Mouse (Mus musculus) midbrain, embryonic 13.5 days (tissue): ENCODE measurements around the gene Vangl1. TPM values are rescaled to one million over a fixed set of nuclear protein-coding genes. Genes with fewer than 3 reads are reported as not detected.

ENCODE experiments used
- ATAC-seq: fragments of 200-750 bp; cut with Nextera tagmentation; 2 replicates; pipeline ENCODE4 v1.8.0; 2017; ENCODE audit warnings: mild to moderate bottlenecking, moderate TSS enrichment, moderate library complexity
- H3K27ac ChIP-seq: fragments of 300-500 bp; sonication (generic); 2 replicates; pipeline ENCODE4 v1.5.1; 2015; ENCODE audit warnings: inconsistent platforms, mild to moderate bottlenecking, moderate library complexity
- H3K27me3 ChIP-seq: fragments of 300-500 bp; sonication (generic); 2 replicates; pipeline ENCODE4 v1.6.1; 2015; ENCODE audit warnings: mild to moderate bottlenecking, inconsistent platforms
- H3K36me3 ChIP-seq: fragments of 300-500 bp; sonication (generic); 2 replicates; pipeline ENCODE4 v1.6.1; 2015; ENCODE audit warnings: mild to moderate bottlenecking, inconsistent platforms
- H3K4me1 ChIP-seq: fragments of 300-500 bp; sonication (generic); replicated peaks from 2 replicates; pipeline ENCODE4 v1.6.1; 2015; ENCODE audit warnings: inconsistent platforms
- H3K4me2 ChIP-seq: fragments of 300-500 bp; sonication (generic); replicated peaks from 2 replicates; pipeline ENCODE4 v1.6.1; 2015; ENCODE audit warnings: moderate library complexity, mild to moderate bottlenecking, inconsistent platforms
- H3K4me3 ChIP-seq: fragments of 300-500 bp; sonication (generic); replicated peaks from 2 replicates; pipeline ENCODE4 v1.5.1; 2015; ENCODE audit warnings: mild to moderate bottlenecking, inconsistent platforms
- H3K9ac ChIP-seq: fragments of 300-500 bp; sonication (generic); replicated peaks from 2 replicates; pipeline ENCODE4 v1.6.1; 2015; ENCODE audit warnings: mild to moderate bottlenecking, inconsistent platforms
- H3K9me3 ChIP-seq: fragments of 300-500 bp; sonication (generic); 2 replicates; pipeline ENCODE4 v1.6.1; 2016; ENCODE audit warnings: mild to moderate bottlenecking, inconsistent platforms
- WGBS: fragments of 180-500 bp; shearing (Covaris S2); methylation state at CpG from one replicate; pipeline ENCODE4 v1.1.7; 2015; 5-methylcytosine and 5-hydroxymethylcytosine counted together
- polyA plus RNA-seq: library from polyadenylated mRNA; unstranded; fragments of >200 nt; fragmentation: Nextera tagmentation; extraction: Ambion mirVana; gene quantifications from 2 replicates; pipeline ENCODE4 v1.2.1, GENCODE M21; 2015

Vangl1 gene
- polyA plus RNA-seq, 1 experiment from 2014 or later, result 7.3 TPM

DNA sequence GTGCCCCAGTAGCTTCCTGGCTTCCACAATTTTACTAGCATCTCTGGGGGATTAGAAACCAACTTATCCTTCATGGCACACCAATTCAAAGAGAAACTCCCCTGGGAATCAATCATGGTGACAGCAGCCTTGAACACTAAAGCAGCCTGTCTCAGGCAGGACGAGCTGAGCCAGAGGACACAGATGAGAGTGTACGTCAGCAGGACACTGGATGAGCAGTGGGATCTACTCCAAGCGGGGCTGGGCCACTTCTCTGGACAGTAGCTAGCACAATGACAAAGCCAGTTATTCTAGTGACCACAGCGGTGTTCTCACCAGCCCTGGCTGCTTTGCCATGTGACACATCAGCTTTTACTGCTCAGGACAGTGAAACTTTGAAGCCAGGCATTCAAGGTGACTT, 23.3 kb downstream of the Vangl1 start:
- Histone ChIP-seq H3K9me3 (peaks cover 5% of the 10 kb centered on the region; the same call in 1 of the 2 replicates), H3K4me2 (no peak overlapping the region), H3K9ac (no peak overlapping the region), H3K27ac (no peak overlapping the region), H3K4me3 (no peak overlapping the region), H3K27me3 (no peaks in the 10 kb centered on the region), H3K36me3 (peaks cover 8% of the 10 kb centered on the region; the same call in 1 of the 2 replicates), H3K4me1 (no peaks in the 10 kb centered on the region)
- no peak for ATAC-seq
- 88% methylated on average over 4 of the region's 4 CpGs for WGBS

DNA sequence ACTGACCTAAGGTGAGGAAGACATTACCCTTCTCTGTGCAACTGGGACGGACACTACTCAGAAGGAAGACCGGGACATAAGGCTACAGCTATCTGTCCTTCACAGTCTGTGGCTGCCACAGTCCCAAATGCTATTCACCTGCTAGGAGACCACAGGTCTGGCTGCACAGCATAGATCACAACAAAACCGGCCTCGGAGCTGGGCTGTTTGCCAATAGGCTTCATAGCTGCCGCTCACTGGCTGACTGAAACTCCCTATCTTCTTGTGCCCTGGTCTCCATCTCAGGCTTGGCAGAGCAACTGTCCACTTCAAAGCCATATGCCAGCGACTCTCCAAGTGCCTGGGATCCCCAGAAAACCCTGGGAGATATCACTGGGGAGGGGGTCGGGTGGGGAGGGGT, 23.7 kb downstream of the Vangl1 start:
- Histone ChIP-seq H3K9me3 (0 out of 2 replicates have a peak, but pooled peaks cover under 1% of the 10 kb centered on the region), H3K36me3 (peaks cover 6% of the 10 kb centered on the region; the same call in 1 of the 2 replicates), H3K4me2 (no peak overlapping the region), H3K9ac (no peak overlapping the region), H3K27ac (no peak overlapping the region), H3K27me3 (no peaks in the 10 kb centered on the region), H3K4me1 (no peaks in the 10 kb centered on the region), H3K4me3 (no peak overlapping the region)
- ATAC-seq, result no peak
- 87% methylated on average over 7 of the region's 7 CpGs for WGBS

DNA sequence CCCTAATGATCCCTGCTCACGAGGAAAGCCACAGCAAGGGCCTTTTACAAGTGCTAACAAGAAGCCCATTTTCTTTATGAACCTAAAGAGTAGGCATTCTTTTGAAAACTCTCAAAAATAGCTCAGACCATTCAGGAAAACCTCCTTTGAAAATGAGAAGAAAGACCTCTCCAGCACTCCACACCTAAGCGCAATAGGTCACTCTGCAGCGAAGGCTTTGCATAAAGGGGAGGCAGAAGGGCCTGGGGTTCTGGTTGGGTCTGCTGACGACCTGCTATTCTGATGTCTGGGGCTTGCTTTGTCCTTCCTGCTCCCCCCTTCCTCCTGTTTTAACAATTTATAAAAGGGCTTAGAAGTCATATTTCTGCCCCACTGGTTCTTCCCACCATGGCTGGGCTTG, 24.6 kb downstream of the Vangl1 start:
- H3K36me3 ChIP-seq, result 0 out of 2 replicates have a peak, but pooled peaks cover 3% of the 10 kb centered on the region
- ATAC-seq, result no peak
- H3K27me3 ChIP-seq, result no peaks in the 10 kb centered on the region
- H3K4me2 ChIP-seq, result no peak overlapping the region
- H3K9me3 ChIP-seq, result no peaks in the 10 kb centered on the region
- no peak overlapping the region for H3K27ac ChIP-seq
- H3K4me1 ChIP-seq, result no peaks in the 10 kb centered on the region
- no peak overlapping the region for H3K4me3 ChIP-seq
- no peak overlapping the region for H3K9ac ChIP-seq
- 57% methylated on average over 4 of the region's 4 CpGs for WGBS

DNA sequence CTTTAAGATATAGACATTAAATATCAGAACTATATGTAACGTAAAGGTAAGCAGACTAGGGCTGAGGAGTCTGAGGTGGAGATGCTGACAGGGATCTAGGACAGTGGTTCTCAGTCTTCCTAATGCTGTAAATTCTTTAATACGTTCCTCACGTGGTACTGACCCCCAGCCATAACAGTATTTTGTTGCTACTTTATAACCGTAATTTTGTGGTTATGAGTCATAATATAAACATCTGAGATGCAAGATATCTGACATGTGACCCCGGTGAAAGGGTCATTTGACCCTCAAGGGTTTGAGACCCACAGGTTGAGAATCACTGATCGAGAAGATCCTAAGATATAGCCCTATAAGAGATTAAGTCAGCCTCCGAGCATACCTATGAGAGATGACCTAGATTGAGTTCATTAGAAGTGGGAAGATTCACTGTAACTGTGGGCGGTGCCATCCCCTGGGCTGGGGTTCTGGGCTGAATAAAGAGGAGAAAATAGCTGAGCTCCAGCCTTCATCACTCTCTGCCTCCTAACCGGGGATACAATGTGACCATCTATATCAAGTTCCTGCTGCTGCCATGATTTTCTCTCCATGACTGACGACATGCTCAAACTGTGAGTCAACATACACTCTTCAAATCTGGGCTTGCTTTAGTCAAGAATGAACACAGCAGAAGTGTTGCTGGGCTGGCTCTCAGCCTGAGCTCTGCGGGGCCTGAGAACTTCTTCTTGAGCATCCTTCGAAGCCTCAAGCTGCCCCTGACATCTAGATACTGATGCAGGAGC, 26.5 kb downstream of the Vangl1 start:
- H3K9me3 ChIP-seq, result no peaks in the 10 kb centered on the region
- no peak overlapping the region for H3K4me2 ChIP-seq
- ATAC-seq, result no peak
- H3K4me3 ChIP-seq, result no peak overlapping the region
- H3K36me3 ChIP-seq, result 0 out of 2 replicates have a peak, but pooled peaks cover 3% of the 10 kb centered on the region
- H3K4me1 ChIP-seq, result no peaks in the 10 kb centered on the region
- no peak overlapping the region for H3K27ac ChIP-seq
- no peak overlapping the region for H3K9ac ChIP-seq
- no peaks in the 10 kb centered on the region for H3K27me3 ChIP-seq
- WGBS, result 97% methylated on average over 12 of the region's 12 CpGs

DNA sequence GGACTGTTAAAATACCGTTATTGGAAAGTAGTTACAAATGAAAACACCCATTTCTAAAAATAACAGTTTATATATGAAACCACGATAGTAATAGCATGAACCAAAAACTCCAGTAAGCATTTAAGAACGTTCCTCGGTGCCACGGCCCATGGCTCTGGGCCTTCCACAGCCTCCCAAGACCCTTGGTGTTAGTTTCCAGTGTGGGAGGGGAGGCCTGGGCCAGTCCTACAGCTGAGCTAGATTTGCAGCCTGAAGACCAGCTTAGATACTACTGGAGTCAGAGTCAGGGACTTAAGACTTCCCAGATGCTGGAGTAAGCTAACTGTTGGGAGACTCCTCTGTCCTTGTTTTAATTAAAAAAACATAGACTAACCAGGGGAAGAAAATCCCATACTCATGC, 28.4 kb downstream of the Vangl1 start:
- Histone ChIP-seq H3K4me2 (no peak overlapping the region), H3K4me3 (no peak overlapping the region), H3K27me3 (no peaks in the 10 kb centered on the region), H3K36me3 (no peaks in the 10 kb centered on the region), H3K9ac (no peak overlapping the region), H3K9me3 (no peaks in the 10 kb centered on the region), H3K4me1 (no peaks in the 10 kb centered on the region), H3K27ac (no peak overlapping the region)
- WGBS, result 94% methylated on average over 5 of the region's 5 CpGs
- ATAC-seq, result no peak

DNA sequence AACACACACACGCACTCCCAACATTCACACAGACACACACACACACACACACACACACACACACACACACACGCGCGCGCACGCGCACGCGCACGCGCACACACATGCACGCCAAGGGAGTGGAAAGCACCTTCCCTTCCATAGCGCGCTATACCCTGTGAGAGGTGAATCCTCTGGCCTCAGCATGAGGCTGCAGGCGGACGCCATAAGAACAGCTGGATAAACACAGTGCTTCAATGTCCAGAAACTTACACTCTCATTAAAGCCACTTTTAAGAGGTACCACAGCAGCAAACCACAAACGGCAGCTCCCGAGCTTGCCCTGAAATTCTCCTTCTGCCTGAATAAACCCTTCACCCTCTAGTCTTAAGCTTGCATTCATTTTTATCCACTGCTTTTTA, 28.8 kb downstream of the Vangl1 start:
- ATAC-seq, result no peak
- no peaks in the 10 kb centered on the region for H3K4me1 ChIP-seq
- H3K27ac ChIP-seq, result no peak overlapping the region
- H3K4me2 ChIP-seq, result no peak overlapping the region
- no peak overlapping the region for H3K4me3 ChIP-seq
- H3K36me3 ChIP-seq, result no peaks in the 10 kb centered on the region
- no peaks in the 10 kb centered on the region for H3K27me3 ChIP-seq
- no peaks in the 10 kb centered on the region for H3K9me3 ChIP-seq
- no peak overlapping the region for H3K9ac ChIP-seq
- WGBS, result 91% methylated on average over 17 of the region's 18 CpGs

DNA sequence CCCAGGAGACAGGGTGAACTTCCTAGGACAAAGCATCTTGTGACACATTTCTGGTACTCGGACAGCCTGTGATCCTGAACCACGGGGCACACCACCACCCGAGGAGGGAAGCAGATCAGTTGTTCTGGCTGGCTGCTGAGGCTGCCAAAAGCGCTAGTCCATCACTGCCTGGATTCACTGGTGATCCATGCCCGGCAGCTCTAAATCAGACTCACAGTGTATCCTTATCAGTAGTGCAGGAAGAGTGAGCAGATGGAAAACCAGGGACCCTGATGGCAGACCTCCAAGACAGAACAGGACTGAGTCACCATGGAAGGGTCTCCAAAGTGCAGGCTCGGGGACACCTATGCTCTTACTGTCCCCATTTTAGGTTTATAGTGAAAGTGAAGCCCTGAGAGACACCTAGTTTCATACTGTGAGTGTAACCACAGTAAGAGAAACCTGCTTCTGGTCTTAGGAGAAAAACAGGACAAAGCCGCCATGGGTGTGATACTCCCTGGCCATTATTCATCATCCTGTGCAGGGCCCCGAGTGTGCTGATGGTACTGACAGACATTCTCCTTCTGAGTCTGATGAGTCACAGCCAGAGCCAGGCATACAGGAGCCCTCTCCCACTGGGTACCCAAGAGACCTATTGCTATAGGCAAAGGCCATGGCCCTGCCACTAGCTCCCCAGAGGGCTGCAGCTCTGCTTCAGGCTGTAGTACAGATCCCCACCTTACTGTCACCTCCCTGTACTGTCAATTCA, 30.2 kb downstream of the Vangl1 start:
- no peak for ATAC-seq

DNA sequence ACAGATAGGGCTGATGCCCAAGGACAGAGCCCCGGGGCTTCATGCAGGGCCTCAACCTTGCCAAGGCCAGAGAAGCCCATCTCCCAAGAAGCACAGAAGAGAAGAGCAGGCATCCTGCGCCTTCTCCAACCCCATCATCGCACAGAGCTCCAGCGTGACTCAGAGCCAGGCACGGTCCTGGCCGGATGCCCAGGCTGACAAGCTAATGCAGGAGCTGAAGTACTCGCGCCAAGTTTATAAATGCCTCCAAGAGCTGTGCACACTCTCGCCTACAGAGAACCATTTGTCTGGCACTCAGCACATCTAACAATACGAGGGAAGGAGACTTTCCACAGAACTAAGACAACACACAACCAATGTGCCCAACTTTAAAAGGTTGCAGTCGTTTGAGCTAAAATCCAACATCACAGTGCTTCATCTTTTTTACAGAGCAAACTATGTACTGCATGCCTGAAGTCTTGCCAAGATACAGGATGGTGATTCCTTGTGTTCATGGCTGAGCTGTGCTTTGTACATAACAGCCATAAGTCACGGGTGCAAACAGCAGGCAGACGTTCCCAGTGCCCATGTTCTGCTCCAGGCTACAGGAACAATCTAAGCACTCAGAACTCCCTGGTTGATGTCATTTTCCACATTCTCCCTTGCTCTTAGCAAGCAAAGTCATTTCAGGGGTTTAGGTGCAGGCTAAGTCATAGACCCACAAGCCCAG, 35.1 kb downstream of the Vangl1 start:
- H3K4me3 ChIP-seq, result no peak overlapping the region
- no peaks in the 10 kb centered on the region for H3K36me3 ChIP-seq
- no peaks in the 10 kb centered on the region for H3K9me3 ChIP-seq
- H3K4me1 ChIP-seq, result peaks cover 17% of the 10 kb centered on the region
- ATAC-seq, result peak; percentile 80
- peak overlapping the region; percentile 52 for H3K27ac ChIP-seq
- WGBS, result 74% methylated on average over 13 of the region's 13 CpGs
- H3K27me3 ChIP-seq, result 0 out of 2 replicates have a peak, but pooled peaks cover 3% of the 10 kb centered on the region
- no peak overlapping the region for H3K4me2 ChIP-seq
- H3K9ac ChIP-seq, result no peak overlapping the region

More for the DNA sequence above, 30.2 kb downstream of the Vangl1 start:
- 78% methylated on average over 8 of the region's 8 CpGs for WGBS
- Histone ChIP-seq H3K27me3 (no peaks in the 10 kb centered on the region), H3K4me3 (no peak overlapping the region), H3K4me1 (no peaks in the 10 kb centered on the region; the same call in 1 of the 2 replicates), H3K9ac (no peak overlapping the region), H3K36me3 (no peaks in the 10 kb centered on the region), H3K9me3 (no peaks in the 10 kb centered on the region), H3K4me2 (no peak overlapping the region), H3K27ac (no peak overlapping the region)

DNA sequence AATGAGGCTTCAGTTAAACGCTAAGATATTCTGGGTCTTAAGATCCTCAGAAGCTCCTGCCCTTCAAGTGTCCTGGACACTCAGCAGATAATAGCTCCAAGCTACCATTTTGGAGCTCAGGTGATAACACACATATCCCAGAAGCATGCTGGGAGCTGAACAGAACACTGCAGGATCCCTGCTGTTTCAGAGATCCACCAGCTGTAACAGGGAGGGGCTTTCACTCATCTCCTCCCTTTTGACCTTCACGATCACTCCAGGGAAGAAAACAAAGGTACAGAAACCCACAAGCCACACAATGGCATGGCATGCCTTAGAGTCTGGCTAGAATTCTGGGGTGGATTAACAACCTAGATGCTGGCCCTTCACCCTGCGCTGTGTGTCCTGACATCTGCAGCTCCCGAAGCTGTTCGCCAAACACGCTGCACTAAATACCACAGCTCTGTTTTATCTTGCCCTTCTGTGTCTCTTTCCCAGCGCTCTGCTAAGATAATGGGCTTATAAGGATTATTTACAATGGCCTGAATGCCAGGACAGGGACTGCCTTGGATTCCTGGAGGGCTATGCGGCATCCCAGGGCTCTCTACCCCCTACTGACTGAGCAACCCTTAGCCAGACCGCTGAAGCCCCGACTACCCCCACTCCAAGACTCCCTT, 36.8 kb downstream of the Vangl1 start:
- H3K36me3 ChIP-seq, result peaks cover 2% of the 10 kb centered on the region; the same call in 1 of the 2 replicates
- peak overlapping the region; percentile 51; the same call in 1 of the 2 replicates for H3K27ac ChIP-seq
- peak; percentile 67 for ATAC-seq
- H3K9me3 ChIP-seq, result no peaks in the 10 kb centered on the region
- H3K9ac ChIP-seq, result peak overlapping the region; percentile 7; the same call in 1 of the 2 replicates
- 0 out of 2 replicates have a peak, but pooled peaks cover 3% of the 10 kb centered on the region for H3K27me3 ChIP-seq
- H3K4me2 ChIP-seq, result peak overlapping the region; percentile 30
- H3K4me1 ChIP-seq, result peaks cover 17% of the 10 kb centered on the region
- WGBS, result 3% methylated on average over 10 of the region's 10 CpGs
- no peak overlapping the region for H3K4me3 ChIP-seq

DNA sequence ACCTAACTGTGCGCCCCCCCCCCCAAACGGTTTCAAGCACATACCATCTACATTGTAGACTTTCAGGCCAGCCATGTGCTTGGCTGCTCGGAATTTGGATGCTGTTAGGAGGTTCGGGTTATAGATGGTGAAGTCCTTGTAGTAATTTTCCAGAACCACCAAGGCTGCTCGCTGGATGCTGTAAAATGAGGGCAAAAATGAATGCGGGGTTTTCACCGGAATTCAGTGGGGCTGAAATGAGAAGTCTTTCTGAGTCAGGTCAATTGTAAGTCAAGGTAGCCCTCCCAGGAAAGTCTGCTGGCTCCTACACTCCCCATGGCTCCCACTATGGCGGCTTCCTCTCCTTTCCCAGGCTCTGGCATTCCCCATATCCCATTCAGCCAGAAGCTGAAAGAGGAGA, 37.7 kb downstream of the Vangl1 start:
- no peak for ATAC-seq
- H3K4me3 ChIP-seq, result no peak overlapping the region
- H3K27me3 ChIP-seq, result 0 out of 2 replicates have a peak, but pooled peaks cover 3% of the 10 kb centered on the region
- no peak overlapping the region for H3K9ac ChIP-seq
- H3K36me3 ChIP-seq, result peaks cover 3% of the 10 kb centered on the region; the same call in 1 of the 2 replicates
- H3K27ac ChIP-seq, result no peak overlapping the region
- H3K4me1 ChIP-seq, result peaks cover 17% of the 10 kb centered on the region
- no peak overlapping the region for H3K4me2 ChIP-seq
- WGBS, result 79% methylated on average over 8 of the region's 8 CpGs
- no peaks in the 10 kb centered on the region for H3K9me3 ChIP-seq

DNA sequence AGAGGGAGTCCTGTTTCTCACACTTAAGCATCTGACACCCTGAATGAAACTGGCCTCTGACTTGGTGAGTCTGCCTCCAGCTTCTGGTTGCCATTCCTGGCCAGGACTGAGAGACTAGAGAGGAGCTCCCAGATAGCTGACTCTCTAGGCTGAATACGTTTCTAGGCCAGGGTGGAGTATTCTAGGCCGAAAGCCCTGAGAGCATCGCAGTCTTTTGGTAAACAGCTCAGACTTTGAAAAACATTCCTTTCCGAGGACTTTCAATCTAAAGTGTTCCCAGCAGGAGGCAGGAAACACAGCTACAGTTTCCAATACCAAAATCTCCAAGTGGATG, 38.2 kb downstream of the Vangl1 start:
- Histone ChIP-seq H3K4me1 (peaks cover 17% of the 10 kb centered on the region), H3K4me3 (no peak overlapping the region), H3K9me3 (no peaks in the 10 kb centered on the region), H3K4me2 (no peak overlapping the region), H3K27ac (no peak overlapping the region), H3K36me3 (peaks cover 3% of the 10 kb centered on the region; the same call in 1 of the 2 replicates), H3K9ac (no peak overlapping the region), H3K27me3 (0 out of 2 replicates have a peak, but pooled peaks cover 3% of the 10 kb centered on the region)
- ATAC-seq, result no peak
- WGBS, result 65% methylated on average over 4 of the region's 4 CpGs
